Mouse (Mus musculus) adrenal gland, postnatal 4 days (tissue): ENCODE data around the gene Myzap. TPM values are rescaled to one million over a fixed set of nuclear protein-coding genes. Genes with fewer than 3 reads are reported as not detected.

Source experiments
- DNase-seq, 2 experiments: peaks; one replicate each; pipeline ENCODE4 v3.0.0; 2021 to 2022; ENCODE audit warnings: low spot score in 2 of 2, mixed read lengths in 2 of 2
- total RNA-seq, 2 experiments: library from RNA; stranded (reverse); gene quantifications; 2 replicates each; pipeline ENCODE4 v1.2.3; 2021

The Myzap gene
- total RNA-seq, 2 experiments from 2014 or later, result 11.4 to 13.9 TPM

- no peak for DNase-seq
Measured at GRCm38 (mm10) chr9:71547704-71548275, 44.4 kb downstream of the Myzap start.

- no peak for DNase-seq
Measured at GRCm38 (mm10) chr9:71544831-71545230, 47.3 kb downstream of the Myzap start.

GRCm38 (mm10) chr9:71543443-71544222 is 48.5 kb downstream of the Myzap start:
- peak; percentile 44 to 64 for DNase-seq

- DNase-seq, result no peak
Measured at GRCm38 (mm10) chr9:71542292-71542691, 49.9 kb downstream of the Myzap start.

- no peak for DNase-seq
Measured at GRCm38 (mm10) chr9:71540739-71541138, 51.4 kb downstream of the Myzap start.

GRCm38 (mm10) chr9:71535730-71536129 is 56.4 kb downstream of the Myzap start:
- DNase-seq, result no peak

- no peak for DNase-seq
Measured at GRCm38 (mm10) chr9:71535036-71535435, 57.1 kb downstream of the Myzap start.

- DNase-seq, result no peak
Measured at GRCm38 (mm10) chr9:71529960-71530359, 62.2 kb downstream of the Myzap start.

- DNase-seq, result no peak
Measured at GRCm38 (mm10) chr9:71527438-71527837, 64.7 kb downstream of the Myzap start.

- no peak for DNase-seq
Measured at GRCm38 (mm10) chr9:71523901-71524300, 68.3 kb downstream of the Myzap start.

- no peak for DNase-seq
Measured at GRCm38 (mm10) chr9:71519836-71520235, 72.3 kb downstream of the Myzap start.

- no peak for DNase-seq
Measured at GRCm38 (mm10) chr9:71517487-71517886, 74.7 kb downstream of the Myzap start.

- DNase-seq, result no peak
Measured at GRCm38 (mm10) chr9:71515862-71516261, 76.3 kb downstream of the Myzap start.

GRCm38 (mm10) chr9:71513566-71513965 is 78.6 kb downstream of the Myzap start:
- DNase-seq, result no peak

GRCm38 (mm10) chr9:71512899-71513298 is 79.3 kb downstream of the Myzap start:
- no peak for DNase-seq

- DNase-seq, result no peak
Measured at GRCm38 (mm10) chr9:71498391-71499182, 93.6 kb downstream of the Myzap start.

GRCm38 (mm10) chr9:71496637-71497036 is 95.5 kb downstream of the Myzap start:
- no peak for DNase-seq

GRCm38 (mm10) chr9:71493771-71494170 is 98.4 kb downstream of the Myzap start:
- no peak for DNase-seq

GRCm38 (mm10) chr9:71492296-71493025 is 99.7 kb downstream of the Myzap start:
- DNase-seq, result no peak

GRCm38 (mm10) chr9:71490076-71490475 is 102.1 kb downstream of the Myzap start:
- DNase-seq, result no peak

GRCm38 (mm10) chr9:71486127-71486526 is 106.0 kb downstream of the Myzap start:
- DNase-seq, result no peak
